Mouse (Mus musculus): ENCODE measurements around the gene Mapkap1.

GRCm38 (mm10) chr2:34642351-34642750 is 235.8 kb downstream of the Mapkap1 start:
- TF ChIP-seq POLR2A (IDR thresholded peaks at IDR 0.05; ENCODE audit: low read depth, low read length) (0 out of 2 replicates have a peak, but pooled peaks have one; percentile 23), CTCF (IDR thresholded peaks at IDR 0.05; ENCODE audit: extremely low read depth, insufficient read length, insufficient replicate concordance, low read depth, low read length) (peak; percentile 64; the same call in 1 of the 2 replicates)

Measured in small intestine, adult 2 months (tissue).